Mouse (Mus musculus) R1 (cell line): ENCODE results near the gene Zfpm1.

Source experiments
- DNase-seq: peaks from one replicate; pipeline ENCODE4 v3.0.0-alpha.2; 2018; ENCODE audit warnings: low read depth, low spot score

Zfpm1 gene

DNA sequence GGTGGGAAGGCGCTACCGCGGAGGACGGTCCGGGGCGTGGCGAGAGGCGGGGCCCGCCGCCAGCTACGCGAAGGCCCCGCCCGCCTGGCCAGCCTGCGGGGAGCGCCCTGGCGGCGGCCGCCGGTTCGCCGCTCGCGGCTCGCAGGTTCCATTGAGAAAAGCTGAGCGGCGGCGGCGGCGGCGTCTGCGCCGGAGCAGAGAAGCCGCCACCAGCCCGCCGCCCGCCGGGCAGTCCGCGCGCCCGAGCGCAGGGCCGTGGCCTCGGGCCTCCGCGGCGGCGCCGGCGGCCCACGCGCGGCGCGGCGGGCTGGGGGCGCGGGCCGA lies at the start of gene Zfpm1:
TSS of gene Zfpm1 (plus strand) at position 107 of the 324 bp plus-strand sequence.
- no peak for DNase-seq

DNA sequence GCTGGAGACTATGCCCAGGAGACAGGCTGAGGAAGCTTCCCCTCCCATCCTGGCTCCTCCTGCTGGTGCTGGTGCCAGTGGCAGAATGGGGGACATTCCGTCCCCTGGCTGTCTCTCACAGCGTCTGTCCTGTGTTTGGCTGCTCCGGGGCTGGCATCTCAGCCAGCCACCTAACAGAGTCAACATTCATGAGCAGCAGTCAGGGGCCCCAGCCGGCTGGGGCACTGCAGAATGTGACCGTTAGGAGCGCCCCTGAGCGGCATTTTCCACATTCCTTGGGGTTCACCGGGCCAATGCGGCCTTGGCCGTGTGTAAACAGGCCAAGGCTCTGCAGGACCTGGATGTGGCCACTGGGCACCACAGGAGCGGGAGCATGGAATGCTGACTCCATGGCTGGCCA lies 47.9 kb upstream of the Zfpm1 start:
- DNase-seq: peak; percentile 23

DNA sequence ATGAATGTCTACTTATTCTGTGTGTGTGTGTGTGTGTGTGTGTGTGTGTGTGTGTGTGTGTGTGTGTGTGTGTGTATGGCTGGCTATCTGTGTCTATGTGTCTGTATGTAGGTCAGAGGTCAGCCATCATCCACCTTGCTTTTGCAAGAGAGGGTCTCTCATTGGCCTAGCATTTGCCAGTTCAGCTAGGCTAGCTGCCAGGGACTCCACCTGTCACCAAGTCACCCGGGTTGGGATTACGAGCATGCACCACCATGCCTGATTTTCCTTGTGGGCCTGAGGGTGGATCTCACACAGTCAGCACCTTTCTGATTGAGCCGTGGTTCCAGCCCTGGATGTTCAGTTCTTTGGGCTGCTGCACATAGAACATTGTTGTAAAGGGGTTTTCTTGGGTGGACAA lies 45.4 kb upstream of the Zfpm1 start:
- no peak for DNase-seq

DNA sequence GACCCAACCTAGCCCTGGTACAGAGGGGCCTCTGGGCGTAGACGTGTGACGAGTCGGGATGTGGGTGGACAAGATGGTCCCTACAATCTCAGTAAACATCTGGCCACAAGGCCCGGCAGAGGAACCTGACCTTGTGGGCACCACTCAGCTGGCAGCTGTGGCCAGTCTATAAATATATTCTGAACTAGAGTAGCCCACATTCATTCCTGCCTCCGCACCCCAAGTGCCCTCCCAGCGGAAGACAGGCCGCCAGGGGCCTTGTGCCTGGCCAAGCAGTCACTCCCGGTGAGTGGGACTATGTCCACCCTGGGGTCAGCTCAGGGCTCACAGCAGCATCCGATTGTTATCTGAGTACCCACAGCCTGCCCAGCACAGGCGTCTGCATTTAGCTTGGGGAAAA lies 43.7 kb upstream of the Zfpm1 start:
- DNase-seq: no peak

DNA sequence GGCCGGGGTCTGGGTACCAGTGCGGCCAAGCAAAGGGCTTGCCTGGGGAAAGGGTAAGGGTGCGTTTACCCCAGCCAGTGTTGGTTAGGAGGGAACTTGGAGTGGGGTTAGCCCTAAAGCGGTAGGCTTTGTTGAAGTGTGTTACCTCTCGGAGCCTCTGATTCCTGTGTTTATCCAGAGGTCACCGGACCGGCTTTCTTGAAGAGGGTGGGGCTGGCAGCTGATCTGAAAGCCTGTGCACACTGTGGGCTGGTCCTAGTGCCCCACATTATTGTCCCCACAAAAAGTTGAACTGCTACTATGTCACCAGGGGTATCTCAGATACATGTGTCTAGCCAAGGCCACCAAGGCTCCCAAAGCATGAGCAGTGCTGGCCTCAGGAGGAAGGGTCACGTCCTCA lies 43.2 kb upstream of the Zfpm1 start:
- DNase-seq: no peak

DNA sequence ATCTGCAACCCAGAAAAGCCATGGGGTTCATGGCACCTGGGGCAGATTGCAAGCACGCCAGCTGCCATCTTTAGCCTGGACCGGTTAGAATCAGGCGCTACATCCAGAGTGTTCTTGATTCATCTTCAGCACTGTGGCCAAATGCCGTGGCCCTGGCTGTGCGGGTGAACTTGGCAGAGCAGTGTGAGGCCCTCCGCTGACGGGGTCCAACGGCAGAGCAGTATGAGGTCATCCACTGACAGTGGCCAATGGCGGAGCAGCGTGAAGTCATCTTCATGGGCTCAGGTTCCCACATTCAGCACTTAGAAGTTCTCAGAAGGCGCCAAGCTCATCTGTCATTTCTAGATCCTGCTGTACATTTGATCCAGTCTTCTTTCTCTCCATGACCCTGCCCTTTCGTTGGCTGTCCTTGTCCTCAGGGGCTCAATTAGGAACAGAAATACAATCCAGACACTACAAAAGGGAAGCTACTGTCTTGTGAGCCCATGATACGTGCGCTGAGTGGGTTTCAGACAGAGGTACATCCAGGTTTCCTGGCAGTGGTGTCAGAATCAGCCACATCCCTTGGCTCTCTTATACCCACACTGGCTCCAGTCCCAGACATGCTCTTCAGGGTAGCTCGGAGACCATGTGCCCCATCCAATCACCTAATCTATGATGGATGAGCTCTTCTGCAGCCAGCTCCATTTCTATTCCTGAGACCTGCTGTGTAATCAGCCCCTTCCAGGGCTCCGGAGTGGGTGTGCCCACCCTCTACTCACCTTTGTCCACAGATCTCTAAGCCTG lies 41.5 kb upstream of the Zfpm1 start:
- DNase-seq: no peak

DNA sequence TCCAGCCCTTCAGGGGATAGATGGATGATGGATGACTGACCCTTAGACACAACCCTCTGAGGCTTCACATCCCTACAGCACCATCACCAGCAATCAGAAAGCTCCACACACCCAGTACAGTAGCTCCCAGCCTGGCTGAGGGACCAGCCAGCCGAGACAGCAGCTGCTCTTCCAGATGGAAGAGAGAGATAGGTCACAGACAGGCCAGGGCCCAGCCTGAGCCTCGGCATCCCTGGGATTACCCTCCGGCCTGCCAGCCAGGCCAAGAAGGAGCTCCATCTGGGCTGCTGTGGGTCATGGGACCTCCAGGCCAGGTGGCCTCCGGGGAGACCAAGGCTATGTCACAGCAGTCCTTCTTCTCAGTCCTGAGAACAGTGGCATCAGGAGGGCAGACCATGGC lies 38.6 kb upstream of the Zfpm1 start:
- DNase-seq: no peak

DNA sequence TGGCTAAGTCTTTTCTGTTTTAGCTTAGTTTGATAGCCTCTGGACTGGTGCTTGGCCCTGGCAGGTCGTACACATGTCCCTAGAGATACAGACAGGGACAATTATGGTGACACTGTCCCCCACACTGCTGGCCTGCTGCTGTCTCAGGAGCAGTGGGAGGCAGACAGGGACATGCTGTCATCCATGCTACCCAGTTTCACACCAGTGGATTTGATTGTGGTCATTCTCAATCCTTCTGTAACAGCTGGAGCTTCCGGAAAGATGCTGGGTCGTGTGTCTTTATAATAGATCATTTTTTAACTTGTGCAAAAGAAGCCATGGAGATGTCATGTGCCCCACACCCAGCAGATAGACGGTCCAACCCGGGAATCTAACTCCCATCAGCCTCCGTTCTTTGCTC lies 36.8 kb upstream of the Zfpm1 start:
- DNase-seq: no peak

DNA sequence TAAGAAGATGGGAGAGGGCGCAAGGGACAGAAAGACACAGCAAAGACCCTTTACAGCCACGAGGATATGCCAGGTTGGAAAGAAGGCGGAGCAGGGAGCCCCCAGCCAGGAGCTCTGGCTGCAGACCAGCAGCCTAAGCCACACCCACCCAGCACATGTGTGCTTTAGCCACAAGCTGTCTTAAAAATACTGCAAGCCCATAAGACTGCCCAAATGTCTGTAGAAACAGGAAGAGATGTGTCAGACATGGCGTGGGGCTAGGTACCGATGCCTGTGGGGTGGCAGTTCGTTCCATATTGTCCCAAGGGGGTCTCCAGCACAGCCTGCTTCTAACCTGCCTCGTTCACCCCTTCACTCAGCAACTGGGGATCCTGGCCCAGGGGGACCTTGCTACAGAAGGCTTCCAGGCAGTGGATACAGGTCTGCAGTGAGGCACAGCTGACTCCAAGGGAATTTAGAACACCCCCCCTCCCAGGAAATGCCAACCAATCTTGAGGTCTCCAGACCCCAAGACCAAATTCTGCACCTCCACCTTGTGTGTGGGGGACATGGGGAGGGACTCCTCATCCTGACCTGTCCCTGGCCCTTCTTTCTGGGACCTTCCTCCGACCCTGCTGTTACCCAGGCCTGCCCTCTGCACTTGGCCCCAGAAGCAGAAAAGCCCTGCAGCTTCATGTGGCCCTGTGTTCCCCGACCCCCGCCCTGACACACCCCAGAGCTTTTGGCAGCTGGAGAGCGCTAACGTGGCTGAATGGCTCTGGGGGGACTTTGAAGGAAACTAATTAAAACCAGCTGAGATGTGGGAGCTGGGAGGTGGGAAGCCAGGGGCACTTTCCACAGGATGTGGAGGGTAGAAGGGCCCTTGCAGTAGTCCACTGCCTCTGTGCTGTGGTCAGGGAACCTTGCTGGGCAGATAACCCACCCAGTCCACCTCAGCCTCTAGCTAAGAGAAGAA lies 35.4 kb upstream of the Zfpm1 start:
- no peak for DNase-seq

DNA sequence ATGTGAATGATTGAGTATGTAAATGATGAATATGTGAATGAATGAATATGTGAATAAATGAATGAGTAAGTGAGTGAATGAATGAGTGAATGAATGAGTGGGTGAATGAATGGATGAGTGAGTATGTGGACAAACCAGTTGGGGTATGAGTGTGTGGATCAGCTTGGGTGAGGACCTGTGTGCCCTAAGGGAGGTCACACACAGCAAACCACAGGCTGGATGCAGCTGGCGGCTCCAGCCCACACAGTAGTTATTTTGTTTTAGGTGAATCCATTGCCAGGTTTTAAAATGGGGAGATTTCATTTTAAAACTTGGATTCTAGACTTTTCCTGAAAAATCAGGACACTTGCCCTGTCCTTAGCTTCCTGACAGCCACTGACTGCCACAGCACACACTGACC lies 30.2 kb upstream of the Zfpm1 start:
- DNase-seq: no peak

DNA sequence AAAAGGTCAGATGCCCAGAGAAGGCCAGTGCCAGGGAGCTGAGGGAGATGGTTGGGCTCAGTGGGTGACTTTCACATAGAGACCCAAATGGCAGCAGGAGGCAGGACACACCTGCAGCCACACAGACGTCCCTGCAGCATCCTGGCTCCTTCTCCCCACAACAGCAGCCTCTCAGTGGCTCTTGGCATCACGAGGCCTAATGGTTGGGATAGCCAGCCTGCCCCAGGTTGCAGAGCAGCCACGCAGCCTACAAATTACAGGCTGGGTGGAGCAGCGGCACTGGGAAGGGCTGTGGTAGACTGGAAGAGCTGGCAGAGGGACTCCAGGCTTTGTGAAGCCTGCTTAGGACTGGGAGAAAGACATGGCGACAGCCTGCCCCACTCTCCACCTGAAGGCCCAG lies 29.6 kb upstream of the Zfpm1 start:
- no peak for DNase-seq

DNA sequence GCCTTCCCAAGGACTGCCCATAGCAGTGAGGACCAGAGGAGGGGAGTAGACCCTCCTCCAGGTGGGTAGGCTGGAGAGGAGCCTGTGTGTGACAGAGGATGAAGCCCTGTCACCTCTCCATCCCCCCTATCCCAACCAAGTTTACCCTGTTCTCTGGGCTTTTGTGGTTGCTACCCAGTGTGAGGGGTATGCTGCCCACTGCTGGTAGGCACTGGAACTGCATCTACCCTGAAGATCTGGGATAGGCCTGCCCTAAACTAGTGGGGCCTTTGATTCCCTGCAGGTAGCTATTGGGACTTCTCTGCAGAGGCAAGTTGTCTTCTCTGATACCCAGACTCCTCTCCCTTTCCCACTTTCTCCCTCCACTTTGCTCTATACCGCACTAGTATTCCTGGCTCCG lies 22.6 kb upstream of the Zfpm1 start:
- peak; percentile 54 for DNase-seq

DNA sequence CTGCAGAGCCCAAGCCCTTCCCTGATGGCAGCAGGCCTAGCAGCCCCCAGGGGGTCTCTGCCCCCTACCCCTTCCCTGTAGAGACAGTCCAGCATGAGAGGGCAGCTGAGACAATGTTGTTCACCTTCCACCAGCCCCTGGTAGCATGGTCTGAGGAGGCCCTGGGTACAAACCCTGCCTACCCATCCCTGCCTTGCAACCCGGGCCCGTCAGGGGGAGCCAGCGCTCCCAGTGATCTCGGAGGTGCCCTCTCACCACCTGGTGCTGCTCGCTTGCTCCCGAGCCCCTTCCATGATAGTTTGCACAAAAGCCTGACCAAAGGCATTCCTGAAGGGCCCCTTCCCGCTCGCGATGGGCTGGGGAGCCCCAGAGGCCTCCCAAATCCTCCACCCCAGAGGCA lies 21.2 kb upstream of the Zfpm1 start:
- DNase-seq: no peak

DNA sequence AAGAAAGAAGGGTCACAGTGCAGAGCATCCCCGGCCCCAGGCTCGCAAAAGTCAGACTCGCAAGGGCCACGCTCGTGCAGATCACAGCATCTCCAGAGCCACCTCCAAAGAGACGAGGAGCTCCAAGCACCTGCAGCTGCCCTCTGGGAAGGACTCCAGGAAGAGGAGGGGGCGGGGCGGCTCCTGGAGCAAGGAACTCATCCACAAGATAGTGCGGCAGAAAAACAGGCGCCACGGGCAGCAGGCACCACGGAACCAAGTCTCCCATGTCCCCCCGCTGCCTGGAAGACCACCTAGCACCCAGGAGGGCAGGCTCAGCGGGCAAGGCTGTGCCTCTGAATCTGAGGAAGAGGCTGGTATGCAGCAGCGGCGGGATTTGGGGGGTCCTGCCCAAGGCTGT lies 19.1 kb upstream of the Zfpm1 start:
- DNase-seq: peak; percentile 36

DNA sequence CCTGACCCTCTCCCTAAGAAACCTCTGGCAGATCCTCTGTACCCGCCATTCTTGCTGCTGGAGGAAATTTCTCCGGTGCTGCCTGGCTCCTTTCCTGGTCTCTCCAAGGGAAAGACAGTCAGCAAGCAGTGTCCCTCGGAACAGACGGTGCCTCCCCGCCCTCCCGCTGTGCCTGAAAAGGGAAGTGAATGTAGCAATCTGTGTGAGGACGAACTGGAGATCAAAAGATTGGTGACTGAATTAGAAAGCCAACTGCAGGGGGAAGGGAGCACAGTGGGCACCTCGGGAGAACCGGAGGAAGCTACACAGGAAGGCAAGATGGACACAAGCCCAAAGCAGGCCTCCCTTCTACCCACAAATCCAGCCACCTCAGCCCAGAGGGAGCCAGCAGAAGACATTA lies 17.7 kb upstream of the Zfpm1 start:
- DNase-seq: no peak

DNA sequence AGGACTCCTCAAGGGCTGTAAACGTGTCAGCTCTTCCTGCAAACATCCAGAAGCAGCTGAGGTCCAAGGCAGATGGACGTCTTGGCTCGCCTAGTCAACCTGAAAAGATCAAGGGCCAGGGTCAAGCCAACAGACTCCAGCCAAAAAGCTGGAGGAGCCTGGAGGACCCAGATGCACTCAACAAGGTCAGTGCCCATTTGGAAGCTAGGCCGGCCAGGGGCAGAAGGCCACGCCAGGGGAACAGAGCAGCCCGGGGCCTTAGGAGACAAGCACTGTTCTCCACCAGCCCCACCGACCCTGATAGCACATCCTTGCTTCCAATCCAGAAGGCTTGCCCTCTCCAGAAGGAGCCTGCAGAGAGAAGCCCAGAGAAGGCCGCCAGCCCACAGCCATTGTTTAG lies 16.4 kb upstream of the Zfpm1 start:
- DNase-seq: no peak

DNA sequence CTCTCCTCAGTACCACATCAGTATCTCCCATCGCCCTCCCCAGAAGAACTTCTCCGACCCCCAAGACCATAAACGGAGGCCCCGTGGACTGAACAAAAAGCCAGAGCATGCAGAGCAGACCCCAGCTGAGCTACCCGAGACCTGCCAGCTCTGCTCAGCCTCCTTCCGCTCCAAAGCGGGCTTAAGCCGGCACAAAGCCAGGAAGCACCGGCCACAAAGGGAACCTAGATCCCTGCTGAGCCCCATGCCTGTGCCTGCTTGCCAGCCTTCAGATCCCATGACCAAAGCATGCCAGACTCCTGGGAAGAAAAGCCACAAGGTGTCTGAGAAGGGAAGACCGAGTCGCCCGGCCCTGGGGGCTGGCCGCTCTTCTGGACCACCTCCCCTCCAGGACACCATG lies 15.1 kb upstream of the Zfpm1 start:
- DNase-seq: no peak

DNA sequence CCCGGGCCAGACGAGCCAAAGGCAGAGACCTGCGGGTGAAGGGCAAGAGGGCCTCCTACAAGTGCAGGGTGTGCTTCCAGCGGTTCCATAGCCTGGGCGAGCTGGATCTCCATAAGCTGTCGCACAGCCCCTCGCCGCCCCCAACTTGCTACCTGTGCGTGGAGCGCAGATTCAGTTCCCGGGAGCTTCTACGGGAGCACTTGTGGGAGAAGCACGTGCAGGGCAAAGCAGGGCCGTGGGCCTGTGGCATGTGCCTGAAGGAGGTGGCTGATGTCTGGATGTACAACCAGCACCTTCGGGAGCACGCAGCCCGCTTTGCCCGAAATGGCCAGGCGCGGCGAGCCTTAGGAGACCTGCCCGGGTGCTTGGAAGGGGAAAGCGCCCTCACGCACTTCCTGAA lies 13.1 kb upstream of the Zfpm1 start:
- no peak for DNase-seq

DNA sequence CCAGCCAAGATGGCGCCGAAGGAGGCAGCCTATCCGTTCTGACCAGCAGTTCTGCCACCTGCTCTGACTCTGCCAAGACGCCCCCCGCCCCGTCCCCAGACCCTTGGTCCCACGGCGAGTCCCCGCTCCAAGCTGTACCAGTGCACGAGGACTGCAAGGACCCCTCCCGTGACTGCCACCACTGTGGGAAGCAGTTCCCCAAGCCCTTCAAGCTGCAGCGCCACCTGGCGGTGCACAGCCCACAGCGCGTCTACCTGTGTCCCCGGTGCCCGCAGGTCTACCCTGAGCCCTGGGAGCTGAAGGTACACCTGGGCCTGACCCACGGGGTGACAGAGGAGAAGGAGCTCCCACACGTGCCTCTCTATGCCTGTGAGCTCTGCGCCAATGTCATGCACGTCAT lies 12.5 kb upstream of the Zfpm1 start:
- peak; percentile 82 for DNase-seq

DNA sequence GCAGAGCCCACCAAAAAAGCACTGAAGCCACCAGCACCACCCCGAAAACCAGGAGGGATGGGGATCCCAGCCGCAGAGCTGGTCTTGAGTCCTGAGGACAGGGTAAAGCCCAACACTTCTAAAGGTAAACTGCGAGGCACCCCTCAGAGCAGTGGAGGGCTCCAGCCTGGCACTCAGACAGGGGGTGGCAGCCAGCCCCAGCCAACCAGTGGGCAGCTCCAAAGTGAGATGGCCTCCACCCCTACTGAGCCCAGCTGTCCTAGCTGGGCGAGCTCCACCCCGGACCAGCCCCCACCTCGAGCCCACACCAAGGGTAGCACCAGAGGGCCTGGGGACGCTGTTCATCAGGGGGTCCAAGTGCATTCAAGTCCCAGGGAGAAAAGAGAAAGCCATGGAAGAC lies 11.4 kb upstream of the Zfpm1 start:
- no peak for DNase-seq

DNA sequence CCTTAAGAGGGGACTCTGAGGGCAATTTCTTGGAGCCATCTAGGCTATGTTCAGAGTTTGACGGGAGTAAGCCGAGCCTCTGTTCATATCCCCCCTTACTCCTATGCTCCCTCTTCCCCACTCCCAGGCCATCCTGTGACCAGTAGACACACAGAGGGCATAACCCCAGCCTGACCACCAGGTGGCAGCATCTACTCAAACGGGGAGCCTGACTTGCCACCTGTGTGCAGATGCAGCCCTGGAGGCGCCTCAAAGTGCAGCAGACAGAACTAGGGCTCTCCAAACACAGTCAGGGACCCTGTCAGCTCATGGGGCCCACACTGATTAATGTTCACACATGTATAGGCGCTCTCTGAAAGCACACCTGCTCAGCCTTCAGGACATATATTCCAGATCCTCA lies 8.8 kb upstream of the Zfpm1 start:
- DNase-seq: peak; percentile 86

DNA sequence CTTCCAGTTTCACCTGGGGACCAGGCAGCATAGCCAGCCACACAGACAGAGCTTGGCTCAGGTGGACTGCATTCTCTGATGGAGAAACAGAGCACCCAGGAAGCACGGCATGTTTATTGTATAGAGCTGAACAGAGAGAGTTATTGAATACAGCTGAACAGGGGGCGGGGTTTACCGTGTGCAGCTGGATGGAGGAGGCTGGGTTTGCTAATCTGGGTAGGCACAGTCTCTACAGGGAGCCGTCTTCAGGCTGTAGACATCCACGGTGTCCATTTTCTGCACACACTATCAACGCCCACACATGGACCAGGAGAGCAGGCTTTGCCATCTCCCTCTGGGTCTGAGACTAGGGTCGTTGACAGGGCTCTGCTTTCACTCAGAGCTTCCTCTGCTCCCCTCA lies 8.1 kb upstream of the Zfpm1 start:
- no peak for DNase-seq
